Mouse (Mus musculus) thymus, postnatal 0 days (tissue): ENCODE data around the gene Misp. TPM values are rescaled to one million over a fixed set of nuclear protein-coding genes. Genes with fewer than 3 reads are reported as not detected.

Experiments used
- DNase-seq: peaks from one replicate; pipeline ENCODE4 v3.0.0-alpha.2; 2015; ENCODE audit warnings: low spot score
- polyA plus RNA-seq: library from polyadenylated mRNA; unstranded; fragments of >200 nt; fragmentation: Nextera tagmentation; extraction: Ambion mirVana; gene quantifications from 2 replicates; pipeline ENCODE4 v1.2.1, GENCODE M21; 2015

The Misp gene
- polyA plus RNA-seq, 1 experiment from 2014 or later: 10.5 TPM

GRCm38 (mm10) chr10:79793738-79794490 lies 26.9 kb upstream of the Misp start:
- DNase-seq: no peak

- no peak for DNase-seq
These were observed 26.3 kb upstream of the Misp start for GRCm38 (mm10) chr10:79794491-79794931.

- no peak for DNase-seq
These were observed 24.9 kb upstream of the Misp start for GRCm38 (mm10) chr10:79795905-79796304.

- peak; percentile 52 for DNase-seq
These were observed 23.5 kb upstream of the Misp start for GRCm38 (mm10) chr10:79797326-79797725.

GRCm38 (mm10) chr10:79798289-79798928 lies 22.4 kb upstream of the Misp start:
- peak; percentile 54 for DNase-seq

GRCm38 (mm10) chr10:79800508-79800907 lies 20.3 kb upstream of the Misp start:
- DNase-seq: no peak

DNA sequence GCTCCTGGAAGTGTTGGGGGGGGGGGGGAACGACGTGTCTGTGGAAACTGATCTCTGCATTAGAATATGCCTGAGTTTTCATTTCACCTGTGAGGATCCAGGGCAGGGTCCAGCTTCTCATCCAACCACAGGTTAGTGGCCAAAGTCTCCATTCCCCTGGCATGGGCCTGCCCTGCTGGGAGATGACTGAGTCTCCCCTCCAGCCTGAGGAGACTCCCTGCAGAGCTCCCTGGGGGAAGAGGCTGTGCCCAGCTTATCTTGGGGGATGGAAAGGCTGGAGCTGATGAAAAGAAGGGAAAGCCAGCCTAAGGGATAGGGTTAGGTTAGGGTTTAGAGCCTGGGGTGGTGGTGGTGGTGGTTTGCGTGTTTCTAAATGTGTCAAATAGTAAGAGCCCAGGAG lies 19.0 kb upstream of the Misp start:
- no peak for DNase-seq

GRCm38 (mm10) chr10:79802331-79802971 lies 18.3 kb upstream of the Misp start:
- DNase-seq: no peak

GRCm38 (mm10) chr10:79803716-79804323 lies 17.0 kb upstream of the Misp start:
- no peak for DNase-seq

GRCm38 (mm10) chr10:79805636-79806035 lies 15.2 kb upstream of the Misp start:
- no peak for DNase-seq

- DNase-seq: no peak
These were observed 14.5 kb upstream of the Misp start for GRCm38 (mm10) chr10:79806331-79806730.

- DNase-seq: no peak
These were observed 13.8 kb upstream of the Misp start for GRCm38 (mm10) chr10:79806972-79807371.

- no peak for DNase-seq
These were observed 13.0 kb upstream of the Misp start for GRCm38 (mm10) chr10:79807826-79808225.

GRCm38 (mm10) chr10:79808728-79809127 lies 12.1 kb upstream of the Misp start:
- no peak for DNase-seq

- DNase-seq: peak; percentile 85
These were observed 8.8 kb upstream of the Misp start for GRCm38 (mm10) chr10:79811736-79812637.

- no peak for DNase-seq
These were observed 6.4 kb upstream of the Misp start for GRCm38 (mm10) chr10:79814271-79814842.

- peak; percentile 53 for DNase-seq
These were observed 4.9 kb upstream of the Misp start for GRCm38 (mm10) chr10:79815671-79816494.

GRCm38 (mm10) chr10:79817111-79817510 lies 3.7 kb upstream of the Misp start:
- no peak for DNase-seq

- DNase-seq: no peak
These were observed 2.6 kb upstream of the Misp start for GRCm38 (mm10) chr10:79818225-79818624.

- no peak for DNase-seq
These were observed 1.2 kb upstream of the Misp start for GRCm38 (mm10) chr10:79819606-79820005.
